Comparison of ENCODE assay signal across 27 mouse cellular contexts in genomic region chr11:113125832-113126231, GRCm38 (mm10).
"Had no signal": no experiment of that assay in that cellular context is flagged by ENCODE, and none has a peak within 500 bp of the region (broad histone marks: within the 10 kb centered on the region; RNA-seq: fewer than 3 reads in every experiment).

No protein-coding gene starts in this region.

- DNase-seq: gastrocnemius, adult 2 months; gastrocnemius, postnatal 10 days; gastrocnemius, postnatal 25 days; heart, adult 18-20 months; heart, postnatal 10 days; heart, postnatal 4 days; kidney, adult 18-20 months; kidney, adult 8-10 months; kidney, postnatal 14 days; kidney, postnatal 36 days; layer of hippocampus, postnatal 36 days; liver, embryonic 13.5 days had no signal

- H3K9ac ChIP-seq: heart, embryonic 12.5 days; hindbrain, embryonic 12.5 days; hindbrain, embryonic 14.5 days; intestine, embryonic 15.5 days; kidney, embryonic 15.5 days; limb, embryonic 13.5 days; limb, embryonic 15.5 days; liver, embryonic 13.5 days; liver, embryonic 15.5 days had no signal

- H3K27ac ChIP-seq: gastrocnemius, adult 2 months; heart, embryonic 10.5 days; hindbrain, embryonic 10.5 days; hindbrain, embryonic 12.5 days; hindbrain, embryonic 14.5 days; intestine, embryonic 15.5 days; kidney, embryonic 15.5 days; kidney, postnatal 0 days; limb, embryonic 13.5 days; limb, embryonic 15.5 days; liver, embryonic 13.5 days; liver, embryonic 15.5 days had no signal

- H3K27me3 ChIP-seq: heart, embryonic 12.5 days; hindbrain, embryonic 12.5 days; intestine, embryonic 15.5 days; limb, embryonic 13.5 days; limb, embryonic 15.5 days; liver, embryonic 13.5 days; liver, embryonic 15.5 days had no signal

- H3K36me3 ChIP-seq: heart, embryonic 10.5 days; intestine, embryonic 15.5 days; kidney, embryonic 15.5 days; limb, embryonic 15.5 days; liver, embryonic 13.5 days; liver, embryonic 15.5 days had no signal

- ATAC-seq: hindbrain, embryonic 16.5 days; inflammation-experienced regulatory T-cells, adult 6 months; intestine, embryonic 15.5 days; intestine, postnatal 0 days had no signal

- H3K4me2 ChIP-seq: heart, embryonic 12.5 days; hindbrain, embryonic 12.5 days; hindbrain, embryonic 14.5 days; intestine, embryonic 15.5 days; kidney, embryonic 15.5 days; limb, embryonic 13.5 days; limb, embryonic 15.5 days; liver, embryonic 11.5 days; liver, embryonic 13.5 days; liver, embryonic 15.5 days had no signal

- H3K4me3 ChIP-seq: gastrocnemius, adult 2 months; heart, embryonic 10.5 days; heart, embryonic 12.5 days; hindbrain, embryonic 10.5 days; hindbrain, embryonic 12.5 days; intestine, embryonic 15.5 days; kidney, embryonic 15.5 days; limb, embryonic 13.5 days; limb, embryonic 15.5 days; liver, embryonic 13.5 days; liver, embryonic 15.5 days had no signal

- H3K9me3 ChIP-seq: heart, embryonic 10.5 days; heart, embryonic 12.5 days; hindbrain, embryonic 10.5 days; hindbrain, embryonic 12.5 days; intestine, embryonic 15.5 days; kidney, embryonic 15.5 days; limb, embryonic 13.5 days; limb, embryonic 15.5 days; liver, embryonic 13.5 days; liver, embryonic 15.5 days had no signal
